8 mouse cellular contexts compared by ENCODE assay signal in genomic region chr2:3727225-3727930, GRCm38 (mm10).
A peak's percentile ranks its signal among the peaks of the same experiment; 100 is the strongest.
DNase-seq lines count a peak whose midpoint lies in the region; ATAC-seq and TF ChIP-seq lines count a peak whose summit lies in the region.

No protein-coding gene starts in this region.

- TF ChIP-seq EP300 in heart, adult 2 months (IDR thresholded peaks at IDR 0.05; ENCODE audit: insufficient read depth, low read depth, low read length) = no peak

- ATAC-seq in liver, embryonic 13.5 days (ENCODE audit: low read depth) = peak; percentile 37; the same call in 1 of the 2 replicates

- no peaks in the 10 kb centered on the region for H3K9me3 ChIP-seq in liver, embryonic 13.5 days (replicated peaks)

- no peak for TF ChIP-seq POLR2A in heart, adult 2 months (IDR thresholded peaks at IDR 0.05; ENCODE audit: insufficient read depth, low read depth, low read length)

- H3K27me3 ChIP-seq in heart, adult 2 months (ENCODE audit: control insufficient read depth, insufficient read depth, low read length) = no peaks in the 10 kb centered on the region
- H3K27me3 ChIP-seq in liver, embryonic 13.5 days = no peaks in the 10 kb centered on the region

- H3K27ac ChIP-seq in heart, adult 2 months = peak overlapping the region; percentile 6; the same call in 1 of the 2 replicates
- 0 out of 2 replicates have a peak overlapping the region, but pooled peaks have one; percentile 39 for H3K27ac ChIP-seq in liver, embryonic 13.5 days

- 42% methylated on average over 5 of the region's 5 CpGs for WGBS in heart, adult 2 months
- WGBS in liver, embryonic 13.5 days (ENCODE audit: insufficient replicate concordance) = 24% methylated on average over 5 of the region's 5 CpGs

- H3K9ac ChIP-seq in heart, adult 2 months (ENCODE audit: low read depth, low read length) = no peak overlapping the region; the same call in 1 of the 2 replicates
- H3K9ac ChIP-seq in liver, embryonic 13.5 days = no peak overlapping the region

- no peak for TF ChIP-seq CTCF in heart, adult 2 months (IDR thresholded peaks at IDR 0.05)

- no peak for DNase-seq in heart, adult 2 months
- no peak for DNase-seq in heart, postnatal 4 days
- peak; percentile 70 to 76 for DNase-seq in spleen, postnatal 36 days (ENCODE audit: low spot score in 2 of 2)
- DNase-seq in spleen, adult 12 weeks (ENCODE audit: low spot score) = no peak
- no peak for DNase-seq in liver, embryonic 13.5 days
- peak; percentile 37 for DNase-seq in thymus, postnatal 25 days
- DNase-seq in right cerebral cortex, postnatal 36 days (ENCODE audit: low spot score in 2 of 2) = no peak
- no peak for DNase-seq in right cerebral cortex, adult 18-20 months

- no peaks in the 10 kb centered on the region for H3K79me2 ChIP-seq in heart, adult 2 months (replicated peaks; ENCODE audit: control insufficient read depth, insufficient read depth, low read length)

- intact Hi-C loops in heart, adult 2 months (cut with DNase I) = no loop called here

- no peak overlapping the region for H3K4me3 ChIP-seq in heart, adult 2 months
- no peak overlapping the region for H3K4me3 ChIP-seq in liver, embryonic 13.5 days (replicated peaks)

- H3K36me3 ChIP-seq in heart, adult 2 months (ENCODE audit: control insufficient read depth, insufficient read depth, low read length) = no peaks in the 10 kb centered on the region
- no peaks in the 10 kb centered on the region for H3K36me3 ChIP-seq in liver, embryonic 13.5 days

- no peak overlapping the region for H3K4me2 ChIP-seq in liver, embryonic 13.5 days

- peaks cover 8% of the 10 kb centered on the region for H3K4me1 ChIP-seq in heart, adult 2 months (ENCODE audit: control insufficient read depth, insufficient read depth, low read length)
- peaks cover 42% of the 10 kb centered on the region for H3K4me1 ChIP-seq in liver, embryonic 13.5 days (replicated peaks)

Comparison
In these comparisons a context has a peak if more than half of its experiments do, and no peak if none do; other contexts are left out.
1. DNase-seq: peak in spleen, postnatal 36 days (2 of 2) and thymus, postnatal 25 days (single experiment); none in heart, adult 2 months (0 of 2), heart, postnatal 4 days (single experiment), spleen, adult 12 weeks (single experiment), liver, embryonic 13.5 days (single experiment), right cerebral cortex, postnatal 36 days (0 of 2) and right cerebral cortex, adult 18-20 months (single experiment).